Mouse (Mus musculus) limb, embryonic 12.5 days (tissue): ENCODE results near the gene Gm11992. TPM values are rescaled to one million over a fixed set of nuclear protein-coding genes. Genes with fewer than 3 reads are reported as not detected.

Experiments
- ATAC-seq: fragments of 200-750 bp; cut with Nextera tagmentation; 2 replicates; pipeline ENCODE4 v1.8.0; 2017; ENCODE audit warnings: low read depth, moderate TSS enrichment; ENCODE audit not compliant: insufficient number of reproducible peaks, insufficient read depth, low FRiP score, low TSS enrichment
- H3K27ac ChIP-seq: fragments of 300-500 bp; sonication (generic); 2 replicates; pipeline ENCODE4 v1.5.1; 2016; ENCODE audit warnings: mild to moderate bottlenecking, moderate library complexity
- H3K27me3 ChIP-seq: fragments of 300-500 bp; sonication (generic); 2 replicates; pipeline ENCODE4 v1.6.1; 2016; ENCODE audit warnings: mild to moderate bottlenecking, moderate library complexity
- H3K36me3 ChIP-seq: fragments of 300-500 bp; sonication (generic); 2 replicates; pipeline ENCODE4 v1.6.1; 2016; ENCODE audit warnings: mild to moderate bottlenecking, moderate library complexity
- H3K4me1 ChIP-seq: fragments of 300-500 bp; sonication (generic); replicated peaks from 2 replicates; pipeline ENCODE4 v1.6.1; 2016
- H3K4me2 ChIP-seq: fragments of 300-500 bp; sonication (generic); 2 replicates; pipeline ENCODE4 v1.6.1; 2016; ENCODE audit warnings: mild to moderate bottlenecking, moderate library complexity
- H3K4me3 ChIP-seq: fragments of 300-500 bp; sonication (generic); replicated peaks from 2 replicates; pipeline ENCODE4 v1.5.1; 2016; ENCODE audit warnings: mild to moderate bottlenecking
- H3K9ac ChIP-seq: fragments of 300-500 bp; sonication (generic); replicated peaks from 2 replicates; pipeline ENCODE4 v1.6.1; 2016; ENCODE audit warnings: mild to moderate bottlenecking, moderate library complexity
- H3K9me3 ChIP-seq: fragments of 300-500 bp; sonication (generic); 2 replicates; pipeline ENCODE4 v1.6.1; 2016; ENCODE audit warnings: mild to moderate bottlenecking, moderate library complexity
- WGBS: fragments of 180-500 bp; shearing (Covaris S2); methylation state at CpG from one replicate; pipeline ENCODE4 v1.1.7; 2016; 5-methylcytosine and 5-hydroxymethylcytosine counted together
- polyA plus RNA-seq: library from polyadenylated mRNA; unstranded; fragments of >200 nt; fragmentation: Nextera tagmentation; extraction: Ambion mirVana; gene quantifications from 2 replicates; pipeline ENCODE4 v1.2.1, GENCODE M21; 2016

Gene Gm11992
- 0.09 and 0.14 TPM in 2 replicates for polyA plus RNA-seq

DNA sequence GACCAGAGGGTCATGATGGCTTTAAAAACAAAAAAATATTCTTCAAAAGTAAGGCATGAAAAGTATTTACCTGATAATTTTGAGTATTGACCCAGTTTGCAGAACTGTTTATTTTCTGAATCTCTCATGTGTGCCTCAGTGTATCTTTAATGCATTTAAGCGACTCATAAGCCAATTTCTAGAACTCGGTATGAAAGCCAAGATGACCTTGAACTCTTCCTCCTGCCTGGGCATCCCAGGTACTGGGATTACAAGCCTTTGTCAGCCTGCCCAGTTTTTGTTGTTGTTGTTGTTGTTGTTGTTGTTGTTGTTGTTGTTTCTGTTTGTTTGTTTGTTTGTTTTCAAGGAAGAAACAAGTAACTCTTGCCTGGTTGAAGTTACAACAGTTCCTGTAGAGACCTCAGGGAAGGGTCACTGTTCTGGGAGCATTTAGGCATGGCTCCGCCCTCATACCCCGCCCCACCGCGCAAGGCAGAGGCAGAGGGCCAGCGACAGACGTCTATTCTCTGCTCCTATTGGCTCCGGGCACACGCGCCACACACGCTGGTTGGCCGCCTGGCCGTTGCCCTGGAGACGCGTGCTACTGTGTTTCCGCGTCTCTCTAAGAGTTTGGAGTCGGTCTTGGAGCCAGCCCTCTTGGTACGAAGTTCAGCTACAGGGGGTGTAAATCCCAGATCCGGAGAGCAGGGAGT lies at the start of gene Gm11992:
Gene Gm11992 (plus strand): TSS at position 584 of the 692 bp plus-strand sequence.
- peak within 1 kb of the TSS; percentile 88 for H3K4me2 ChIP-seq
- peak within 1 kb of the TSS; percentile 42; the same call in 1 of the 2 replicates for H3K9ac ChIP-seq
- peaks cover 6% of the 10 kb centered on the region; the same call in 1 of the 2 replicates for H3K4me1 ChIP-seq
- peaks cover 38% of the 10 kb centered on the region for H3K27me3 ChIP-seq
- H3K27ac ChIP-seq, result no peak within 1 kb of the TSS
- no peaks in the 10 kb centered on the region for H3K9me3 ChIP-seq
- no peaks in the 10 kb centered on the region for H3K36me3 ChIP-seq
- ATAC-seq, result peak; percentile 100
- 5% methylated on average over 21 of the region's 21 CpGs for WGBS
- peak within 1 kb of the TSS; percentile 51 for H3K4me3 ChIP-seq

DNA sequence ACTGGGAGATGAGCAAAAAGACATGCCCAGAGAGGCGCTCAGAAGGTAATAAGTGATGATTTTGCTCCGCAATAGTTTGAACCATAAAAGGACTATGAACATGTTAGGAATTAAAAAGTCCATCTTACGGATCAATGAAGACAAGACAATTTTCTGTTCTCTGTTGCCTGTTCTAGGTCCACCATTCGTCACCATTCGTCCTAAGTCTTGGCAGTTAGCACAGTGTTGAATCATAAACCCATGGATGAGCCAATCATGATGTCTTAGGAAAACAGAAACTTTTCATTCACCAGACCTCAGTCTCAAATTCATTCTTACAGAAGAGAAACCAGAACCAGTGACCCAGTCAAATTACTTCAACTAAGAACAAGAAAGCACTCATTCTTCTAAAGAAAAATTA lies 39.6 kb upstream of the Gm11992 start:
- H3K9me3 ChIP-seq, result no peaks in the 10 kb centered on the region
- no peak overlapping the region for H3K4me3 ChIP-seq
- H3K9ac ChIP-seq, result no peak overlapping the region
- H3K36me3 ChIP-seq, result peaks cover 40% of the 10 kb centered on the region
- peaks cover 9% of the 10 kb centered on the region for H3K4me1 ChIP-seq
- no peak for ATAC-seq
- no peak overlapping the region for H3K27ac ChIP-seq
- 92% methylated on average over 5 of the region's 5 CpGs for WGBS
- no peak overlapping the region for H3K4me2 ChIP-seq
- H3K27me3 ChIP-seq, result peaks cover 3% of the 10 kb centered on the region; the same call in 1 of the 2 replicates

DNA sequence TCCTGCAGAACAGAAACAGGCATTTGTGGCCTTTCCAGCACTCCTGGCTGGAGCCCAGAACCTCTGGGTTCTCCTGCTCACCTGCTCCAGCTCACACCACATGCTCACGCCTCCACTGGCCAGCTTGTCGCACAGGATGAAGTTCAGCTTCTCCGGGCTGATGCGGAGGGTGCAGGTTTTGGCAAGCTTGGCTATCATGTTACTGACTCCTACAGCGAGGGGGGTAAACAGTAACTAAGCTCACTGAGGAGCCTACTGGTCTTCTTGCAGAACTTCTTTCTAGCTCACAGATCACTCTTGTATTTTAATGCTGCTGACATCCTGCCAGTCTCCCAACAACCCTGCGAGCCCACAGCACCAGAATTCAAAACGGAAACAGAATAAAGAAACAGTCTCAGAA lies 38.0 kb upstream of the Gm11992 start:
- Histone ChIP-seq H3K4me2 (peak overlapping the region; percentile 69), H3K9ac (peak overlapping the region; percentile 88), H3K4me3 (peak overlapping the region; percentile 72), H3K9me3 (no peaks in the 10 kb centered on the region), H3K27me3 (peaks cover 6% of the 10 kb centered on the region; the same call in 1 of the 2 replicates), H3K27ac (peak overlapping the region; percentile 96), H3K36me3 (peaks cover 24% of the 10 kb centered on the region), H3K4me1 (peaks cover 9% of the 10 kb centered on the region)
- WGBS, result under 1% methylated on average over 7 of the region's 7 CpGs
- ATAC-seq, result peak; percentile 69; the same call in 1 of the 2 replicates

DNA sequence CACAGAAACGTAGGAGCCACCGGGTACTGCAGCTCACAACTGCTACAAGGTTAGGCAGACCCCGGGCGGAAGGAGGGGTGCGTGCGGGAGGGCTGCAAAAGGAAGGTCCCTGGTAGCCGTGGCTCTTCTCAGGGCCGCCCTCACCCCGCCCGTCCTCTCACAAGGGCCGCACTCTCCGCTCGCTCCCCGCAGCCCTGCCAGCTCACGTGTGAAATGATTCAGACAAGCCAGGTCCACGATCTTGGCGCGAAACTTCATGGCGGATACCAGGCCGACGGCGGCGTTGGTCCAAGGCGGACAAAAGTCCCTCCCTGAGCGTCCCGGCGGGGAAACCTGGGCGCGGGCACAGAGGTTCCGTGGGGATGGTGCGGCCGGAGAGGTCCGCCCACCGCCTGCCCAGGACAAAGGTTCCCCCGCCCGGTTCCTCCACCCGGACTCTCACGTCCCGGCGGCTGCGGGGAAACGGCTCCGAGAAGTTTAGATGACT lies 37.5 kb upstream of the Gm11992 start, which contains the start of gene Hus1:
Gene Hus1 (minus strand): TSS at position 339 of the 487 bp plus-strand sequence.
- peaks cover 9% of the 10 kb centered on the region for H3K4me1 ChIP-seq
- H3K27me3 ChIP-seq, result peaks cover 9% of the 10 kb centered on the region; the same call in 1 of the 2 replicates
- peak within 1 kb of the TSS; percentile 69 for H3K4me2 ChIP-seq
- under 1% methylated on average over 43 of the region's 43 CpGs for WGBS
- no peaks in the 10 kb centered on the region for H3K9me3 ChIP-seq
- H3K4me3 ChIP-seq, result peak within 1 kb of the TSS; percentile 72
- H3K36me3 ChIP-seq, result peaks cover 19% of the 10 kb centered on the region
- peak within 1 kb of the TSS; percentile 88 for H3K9ac ChIP-seq
- H3K27ac ChIP-seq, result peak within 1 kb of the TSS; percentile 96
- peak; percentile 94 for ATAC-seq

DNA sequence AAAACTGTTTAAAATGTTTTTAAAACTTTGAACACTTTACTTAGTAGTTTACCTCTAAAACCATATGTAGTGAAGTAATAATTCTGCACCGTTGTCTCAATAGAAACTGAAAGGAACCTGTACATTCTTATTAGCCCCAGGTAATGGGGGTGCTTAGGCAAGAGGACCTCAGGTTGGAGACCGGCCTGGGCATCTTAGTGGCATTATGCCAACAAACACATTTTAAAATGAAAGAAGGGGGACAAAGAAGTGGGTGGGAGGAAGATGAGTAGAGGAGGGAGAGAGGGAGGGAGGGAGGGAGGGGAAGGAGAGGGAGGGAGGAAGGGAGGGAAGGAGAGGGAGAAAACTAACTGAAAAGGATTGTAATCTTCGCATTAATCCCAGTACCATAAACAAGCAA lies 37.0 kb upstream of the Gm11992 start:
- Histone ChIP-seq H3K4me2 (peak overlapping the region; percentile 69), H3K9ac (peak overlapping the region; percentile 88), H3K36me3 (peaks cover 16% of the 10 kb centered on the region), H3K27me3 (peaks cover 12% of the 10 kb centered on the region; the same call in 1 of the 2 replicates), H3K4me1 (peaks cover 9% of the 10 kb centered on the region), H3K4me3 (peak overlapping the region; percentile 72), H3K9me3 (no peaks in the 10 kb centered on the region), H3K27ac (peak overlapping the region; percentile 96)
- 0% methylated on average over 3 of the region's 3 CpGs for WGBS
- peak; percentile 21; the same call in 1 of the 2 replicates for ATAC-seq

DNA sequence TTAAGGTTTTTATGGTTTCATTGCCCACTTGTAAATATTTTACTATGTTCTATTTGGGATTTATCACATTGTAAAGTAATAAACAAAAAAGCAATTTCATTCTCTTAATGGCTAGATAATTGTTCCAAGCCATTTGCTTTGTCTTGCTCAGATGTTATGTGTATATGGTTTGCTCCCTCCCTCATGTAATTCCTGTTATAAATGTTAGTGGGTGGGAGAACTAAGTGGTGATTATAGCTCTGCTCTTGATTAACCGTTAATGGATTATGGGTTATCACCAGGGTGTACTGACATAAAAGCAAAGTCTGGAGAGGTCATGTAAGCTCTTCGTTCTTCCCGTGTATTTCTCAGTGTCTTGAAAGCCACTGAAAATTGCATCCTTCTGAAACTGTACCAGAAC lies 33.7 kb upstream of the Gm11992 start:
- H3K27me3 ChIP-seq, result peaks cover 22% of the 10 kb centered on the region
- H3K4me2 ChIP-seq, result no peak overlapping the region
- H3K9ac ChIP-seq, result no peak overlapping the region
- no peaks in the 10 kb centered on the region for H3K9me3 ChIP-seq
- H3K36me3 ChIP-seq, result no peaks in the 10 kb centered on the region
- ATAC-seq, result no peak
- H3K4me3 ChIP-seq, result no peak overlapping the region
- H3K27ac ChIP-seq, result no peak overlapping the region
- WGBS, result 42% methylated on average over 3 of the region's 3 CpGs
- H3K4me1 ChIP-seq, result peaks cover 6% of the 10 kb centered on the region

DNA sequence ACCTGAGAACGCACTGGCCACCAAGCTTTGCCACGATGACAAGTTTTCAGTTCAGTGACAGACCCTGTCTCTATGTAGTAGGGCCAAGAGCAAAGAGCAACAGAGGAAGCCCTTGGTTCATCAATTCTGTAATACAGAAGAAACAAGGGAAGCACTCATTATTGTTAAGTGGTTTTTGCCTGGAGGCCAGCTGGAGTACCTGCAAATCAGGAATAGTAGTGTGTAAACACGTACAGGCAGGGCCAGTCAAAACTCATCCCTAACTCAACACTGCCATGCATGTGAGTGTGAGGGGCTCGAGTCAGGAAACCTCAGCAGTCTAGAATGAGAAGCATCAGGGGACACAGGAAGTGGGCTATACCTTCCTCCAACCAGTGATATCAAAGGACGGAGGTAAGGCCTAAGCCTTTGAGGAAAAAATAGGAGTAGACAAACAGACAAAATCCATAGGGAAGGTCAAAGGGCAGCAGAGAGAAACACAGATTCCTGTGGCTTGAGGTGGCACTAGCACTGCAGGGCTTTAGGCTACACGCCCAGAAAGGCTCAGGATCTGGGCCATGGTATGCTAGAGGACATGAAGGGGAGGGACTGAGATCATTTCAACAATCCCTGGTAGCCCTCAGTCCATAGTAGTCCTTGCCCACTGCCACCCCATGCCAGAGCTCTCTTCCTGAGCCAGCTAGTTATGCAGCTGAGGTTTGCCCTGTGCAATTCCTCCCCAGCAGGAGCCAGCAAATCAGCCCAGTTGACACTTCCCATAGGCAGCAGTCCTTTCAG lies 29.7 kb upstream of the Gm11992 start:
- H3K4me1 ChIP-seq, result no peaks in the 10 kb centered on the region
- H3K4me3 ChIP-seq, result no peak overlapping the region
- WGBS, result 76% methylated on average over 6 of the region's 6 CpGs
- no peak for ATAC-seq
- H3K9me3 ChIP-seq, result no peaks in the 10 kb centered on the region
- no peaks in the 10 kb centered on the region for H3K36me3 ChIP-seq
- H3K27me3 ChIP-seq, result peaks cover 19% of the 10 kb centered on the region
- H3K27ac ChIP-seq, result no peak overlapping the region
- no peak overlapping the region for H3K9ac ChIP-seq
- no peak overlapping the region for H3K4me2 ChIP-seq

DNA sequence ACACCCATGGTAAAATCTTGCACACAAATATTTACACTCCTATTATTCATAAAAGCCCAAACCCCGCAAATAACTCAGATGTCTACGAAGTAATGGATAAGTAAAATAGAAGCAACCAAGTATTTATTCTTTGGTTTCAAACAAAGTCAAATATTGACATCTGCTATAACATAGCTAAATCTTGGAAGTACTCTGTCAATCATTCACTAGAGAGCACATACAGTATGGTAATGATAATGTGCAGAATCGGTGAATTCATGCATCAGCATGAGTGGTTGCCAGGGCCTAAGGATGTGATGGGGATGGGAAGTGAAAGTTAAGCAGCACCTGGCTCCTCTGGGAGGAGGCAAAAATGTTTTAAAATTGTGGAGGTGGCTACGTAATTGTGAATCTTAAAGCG lies 28.2 kb upstream of the Gm11992 start:
- H3K27ac ChIP-seq, result no peak overlapping the region
- H3K36me3 ChIP-seq, result no peaks in the 10 kb centered on the region
- WGBS, result 91% methylated on average over 5 of the region's 5 CpGs
- H3K4me2 ChIP-seq, result no peak overlapping the region
- no peaks in the 10 kb centered on the region for H3K4me1 ChIP-seq
- ATAC-seq, result no peak
- H3K9ac ChIP-seq, result no peak overlapping the region
- no peaks in the 10 kb centered on the region for H3K9me3 ChIP-seq
- H3K27me3 ChIP-seq, result peaks cover 21% of the 10 kb centered on the region
- H3K4me3 ChIP-seq, result no peak overlapping the region

DNA sequence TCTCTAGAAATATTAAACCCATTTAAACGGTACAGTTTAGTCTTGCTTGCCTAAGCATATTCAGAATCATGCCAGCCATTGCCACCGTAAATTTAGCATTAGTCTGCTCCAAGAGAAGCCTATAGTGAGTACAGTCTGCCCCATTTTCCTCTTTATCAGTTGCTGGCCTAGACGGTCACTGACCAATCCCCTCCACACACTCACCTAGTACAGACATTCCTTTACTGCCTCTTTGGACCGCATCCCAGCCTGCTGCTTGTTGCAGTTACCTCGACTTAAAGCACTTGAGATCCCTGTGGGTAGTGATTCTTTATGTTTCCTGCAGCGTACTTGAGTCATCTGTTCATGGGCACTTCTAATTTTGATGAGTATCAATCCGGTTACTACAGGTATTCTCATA lies 23.6 kb upstream of the Gm11992 start:
- no peak overlapping the region for H3K27ac ChIP-seq
- no peak overlapping the region for H3K4me2 ChIP-seq
- no peaks in the 10 kb centered on the region for H3K9me3 ChIP-seq
- WGBS, result 79% methylated on average over 7 of the region's 7 CpGs
- H3K27me3 ChIP-seq, result 0 out of 2 replicates have a peak, but pooled peaks cover 4% of the 10 kb centered on the region
- H3K4me1 ChIP-seq, result no peaks in the 10 kb centered on the region
- no peak for ATAC-seq
- no peak overlapping the region for H3K4me3 ChIP-seq
- no peaks in the 10 kb centered on the region for H3K36me3 ChIP-seq
- no peak overlapping the region for H3K9ac ChIP-seq

DNA sequence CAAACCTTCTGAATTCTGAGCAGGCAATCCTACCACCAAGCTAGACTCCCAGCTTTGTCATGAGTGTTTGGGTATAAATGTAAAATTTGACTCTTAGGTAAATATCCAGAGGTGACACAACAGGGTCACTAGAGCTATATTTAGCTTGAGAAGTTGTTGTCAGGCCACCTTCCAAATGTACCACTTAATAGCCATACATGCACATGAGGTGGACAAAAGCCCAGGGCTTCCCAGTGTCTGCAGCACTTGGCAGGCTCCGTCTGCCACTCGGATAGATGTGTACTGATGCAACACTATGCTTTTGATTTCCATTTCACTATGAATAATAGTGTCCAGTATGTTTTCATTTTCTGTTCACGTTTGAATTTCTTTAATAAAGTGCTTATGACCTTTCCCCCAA lies 23.2 kb upstream of the Gm11992 start:
- 78% methylated on average over 3 of the region's 3 CpGs for WGBS

DNA sequence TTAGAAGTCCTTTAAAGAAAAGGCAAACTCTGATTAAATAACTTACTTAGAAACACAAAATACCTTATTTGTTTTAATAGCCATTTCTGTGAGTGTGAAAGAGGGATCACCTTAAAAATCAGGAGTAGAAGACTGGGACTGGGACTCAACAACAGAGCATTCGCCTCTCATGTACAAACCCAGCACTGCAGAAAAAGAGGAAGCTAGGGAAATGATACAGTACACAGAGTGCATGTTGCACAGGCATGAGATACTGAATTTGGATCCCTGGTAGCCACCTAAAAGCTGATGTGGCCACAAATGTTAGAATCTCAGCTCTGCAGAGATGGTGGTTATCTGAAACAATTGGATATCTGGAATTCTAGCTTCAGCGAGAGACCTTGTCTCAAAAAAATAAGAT lies 16.9 kb upstream of the Gm11992 start:
- Histone ChIP-seq H3K36me3 (no peaks in the 10 kb centered on the region), H3K27me3 (peaks cover 2% of the 10 kb centered on the region; the same call in 1 of the 2 replicates), H3K4me3 (no peak overlapping the region), H3K9ac (no peak overlapping the region), H3K27ac (no peak overlapping the region), H3K4me1 (no peaks in the 10 kb centered on the region), H3K4me2 (no peak overlapping the region), H3K9me3 (no peaks in the 10 kb centered on the region)
- no peak for ATAC-seq
- WGBS, result 95% methylated on average over 2 of the region's 2 CpGs

More for the DNA sequence above, 23.2 kb upstream of the Gm11992 start:
- no peaks in the 10 kb centered on the region for H3K36me3 ChIP-seq
- no peak overlapping the region for H3K9ac ChIP-seq
- H3K9me3 ChIP-seq, result no peaks in the 10 kb centered on the region
- H3K27ac ChIP-seq, result no peak overlapping the region
- H3K4me1 ChIP-seq, result no peaks in the 10 kb centered on the region
- no peak for ATAC-seq
- 0 out of 2 replicates have a peak, but pooled peaks cover 4% of the 10 kb centered on the region for H3K27me3 ChIP-seq
- no peak overlapping the region for H3K4me2 ChIP-seq
- H3K4me3 ChIP-seq, result no peak overlapping the region
